Mouse (Mus musculus) embryo, embryonic 11.5 days (tissue): Measurements from ENCODE around the gene Unc80.
A peak's percentile ranks its signal among the peaks of the same experiment; 100 is the strongest.

Source experiments
- DNase-seq: peaks from one replicate; pipeline ENCODE4 v3.0.0-alpha.2; 2012; ENCODE audit warnings: low read depth, low spot score

Gene Unc80

DNA sequence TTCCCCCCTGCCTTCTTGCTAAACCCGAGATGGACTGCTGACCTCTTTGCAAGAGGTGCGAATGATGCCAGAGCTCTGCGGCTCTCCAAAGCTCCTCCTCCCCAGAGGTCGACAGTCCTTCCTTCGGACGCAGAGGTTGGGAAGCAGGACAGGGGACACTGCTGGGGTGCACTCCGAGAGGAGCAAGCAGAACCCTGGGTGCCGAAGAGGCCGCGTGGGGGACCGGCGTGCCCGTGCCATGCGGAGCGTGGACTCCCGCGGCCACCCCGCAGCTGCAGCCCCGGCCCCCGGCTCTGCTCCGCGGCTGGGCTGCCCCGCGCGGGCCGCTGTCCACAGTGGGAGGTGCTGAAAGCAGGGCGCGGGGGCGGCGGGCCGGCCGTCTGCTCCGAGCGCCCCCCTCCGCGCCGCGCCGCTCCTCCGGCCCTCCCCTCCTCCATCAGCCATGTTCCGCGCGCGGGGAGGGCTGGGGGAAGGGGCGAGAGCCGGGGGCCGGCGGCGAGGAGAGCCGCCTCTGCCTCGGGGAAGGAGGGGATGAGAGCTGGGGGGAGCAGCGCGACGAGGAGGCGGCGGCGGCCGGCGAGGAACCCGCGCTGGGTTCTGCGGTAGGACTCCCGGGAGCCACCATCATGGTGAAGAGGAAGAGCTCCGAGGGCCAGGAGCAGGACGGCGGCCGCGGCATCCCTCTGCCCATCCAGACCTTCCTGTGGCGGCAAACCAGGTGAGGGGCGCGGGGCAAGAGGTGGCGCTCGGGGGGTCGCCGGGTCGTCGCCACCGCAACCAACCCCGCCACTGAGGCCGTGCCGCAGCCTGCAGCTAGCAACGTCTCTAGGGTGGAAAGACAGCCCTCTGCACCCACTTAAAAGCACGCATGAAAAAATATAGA, at the start of gene Unc80:
Gene Unc80, plus strand, starts transcription at position 547 of the 883 bp plus-strand sequence.
- peak; percentile 41 for DNase-seq

DNA sequence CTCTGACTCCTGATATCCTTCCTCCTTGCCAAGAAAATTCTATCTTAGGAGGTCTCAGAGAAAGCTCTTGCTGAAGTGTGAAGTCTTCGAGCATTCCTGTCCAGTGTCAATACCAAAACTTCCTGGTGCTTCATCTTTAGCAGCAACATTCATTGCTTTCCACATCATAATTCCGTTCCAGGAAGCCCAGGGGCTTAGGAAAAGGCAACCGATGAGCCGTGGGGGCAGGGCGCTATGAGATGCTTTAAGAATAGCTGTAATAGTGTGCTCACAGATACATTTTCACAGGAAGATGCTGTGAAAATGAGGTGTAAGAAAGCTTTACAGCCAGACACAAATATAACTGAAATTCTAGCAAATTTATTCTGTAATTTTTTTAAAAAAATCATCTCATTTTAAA, 42.1 kb upstream of the Unc80 start:
- DNase-seq: no peak

DNA sequence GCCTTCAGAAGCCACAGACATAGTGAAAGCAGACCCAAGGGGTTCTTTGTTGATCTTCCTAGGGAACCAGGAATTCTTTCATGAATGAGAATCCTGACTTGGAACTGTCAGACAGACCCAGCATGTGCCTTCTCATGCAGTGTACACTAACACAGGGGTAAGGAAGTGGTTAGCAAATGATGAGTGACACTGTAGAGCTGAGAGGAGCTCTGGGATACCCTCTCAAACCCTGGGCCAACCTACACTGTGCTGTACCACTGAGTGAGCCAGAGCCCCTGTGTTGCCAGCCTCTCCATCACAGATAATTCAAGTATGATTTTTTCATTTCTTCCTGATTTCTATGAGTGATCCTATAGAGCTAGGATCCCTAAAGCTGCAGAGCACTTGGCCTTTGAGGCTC, 37.2 kb upstream of the Unc80 start:
- no peak for DNase-seq

GRCm38 (mm10) chr1:66431472-66431871, 36.7 kb upstream of the Unc80 start:
- DNase-seq: no peak

GRCm38 (mm10) chr1:66438069-66438468, 30.1 kb upstream of the Unc80 start:
- DNase-seq: no peak

DNA sequence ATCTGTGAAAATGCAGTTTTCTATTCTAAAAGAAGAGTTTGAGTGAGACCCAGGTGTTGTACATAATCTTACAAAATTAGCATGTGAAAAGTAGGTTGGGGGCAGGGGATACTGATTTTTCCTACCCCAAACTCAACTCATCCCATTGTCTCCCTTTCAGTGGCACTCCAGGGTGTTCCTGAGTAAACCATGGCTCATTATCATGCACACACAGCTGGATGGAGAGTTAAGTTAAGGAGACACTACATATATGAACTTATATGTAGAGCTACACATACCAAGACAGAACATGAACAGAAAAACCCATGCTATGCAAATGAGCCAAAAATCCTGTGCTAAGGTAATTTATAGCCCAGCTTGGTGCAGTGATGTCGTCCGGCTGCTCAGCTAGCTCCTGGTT, 25.2 kb upstream of the Unc80 start:
- no peak for DNase-seq

GRCm38 (mm10) chr1:66449471-66449870, 18.7 kb upstream of the Unc80 start:
- no peak for DNase-seq

- no peak for DNase-seq
Measured at GRCm38 (mm10) chr1:66456580-66456979, 11.6 kb upstream of the Unc80 start.

- DNase-seq: no peak
Measured at GRCm38 (mm10) chr1:66457747-66458146, 10.4 kb upstream of the Unc80 start.

DNA sequence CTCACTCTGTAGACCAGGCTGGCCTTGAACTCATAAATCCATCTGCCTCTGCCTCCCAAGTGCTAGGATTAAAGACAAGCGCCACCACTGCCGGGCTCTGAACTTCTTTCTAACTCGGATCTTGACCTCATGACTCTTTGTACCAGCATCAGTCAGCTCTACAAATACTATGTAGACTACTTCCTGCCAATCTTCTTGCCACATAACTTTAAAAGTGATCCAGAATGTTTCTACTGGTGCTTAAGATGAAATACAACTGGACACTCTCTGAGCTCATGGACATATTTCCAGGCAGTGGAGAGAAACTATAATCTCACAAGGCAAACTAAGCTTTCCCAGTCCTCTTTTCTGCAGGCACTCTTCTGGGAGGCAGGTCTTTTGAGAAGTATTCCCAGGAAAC, 8.8 kb upstream of the Unc80 start:
- DNase-seq: no peak

DNA sequence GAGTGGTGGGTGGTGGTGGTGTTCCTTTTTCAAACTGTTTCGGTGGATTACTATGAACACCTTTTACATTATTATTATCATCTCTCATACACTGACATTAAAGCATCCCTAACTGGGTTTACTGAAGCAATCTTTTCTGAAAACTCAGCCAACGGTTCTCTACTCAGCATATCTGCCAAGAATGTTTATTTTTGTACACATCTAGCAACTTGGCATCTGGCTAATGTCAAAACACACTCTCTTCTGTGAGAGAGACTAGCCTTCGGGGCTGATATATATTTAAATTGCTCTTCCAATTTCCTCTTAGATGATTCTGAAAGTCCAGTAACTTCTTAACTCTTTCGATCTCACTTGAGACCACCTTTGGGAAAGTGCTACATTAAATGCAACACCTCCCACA, 7.3 kb upstream of the Unc80 start:
- DNase-seq: no peak

GRCm38 (mm10) chr1:66468704-66469020, 495 bp downstream of the Unc80 start:
- DNase-seq: no peak

DNA sequence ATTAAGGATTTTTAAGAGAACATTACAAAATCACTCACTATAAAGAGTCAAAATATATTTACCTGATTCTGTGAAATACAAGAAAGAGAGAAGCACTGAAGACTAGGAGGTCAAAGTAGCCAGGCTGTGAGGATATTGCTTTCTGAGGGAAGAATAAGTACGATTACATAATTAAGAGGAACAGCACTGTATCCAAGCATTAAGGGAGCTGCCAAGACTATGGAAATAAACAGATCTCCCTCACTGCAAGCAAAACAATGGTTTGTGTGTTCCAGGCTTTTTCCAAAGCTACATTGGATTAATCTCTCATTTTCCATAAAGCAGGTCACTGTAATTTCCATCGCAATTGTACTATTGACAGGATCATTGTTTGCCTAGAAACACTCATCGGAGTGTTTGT, 14.6 kb downstream of the Unc80 start:
- no peak for DNase-seq

DNA sequence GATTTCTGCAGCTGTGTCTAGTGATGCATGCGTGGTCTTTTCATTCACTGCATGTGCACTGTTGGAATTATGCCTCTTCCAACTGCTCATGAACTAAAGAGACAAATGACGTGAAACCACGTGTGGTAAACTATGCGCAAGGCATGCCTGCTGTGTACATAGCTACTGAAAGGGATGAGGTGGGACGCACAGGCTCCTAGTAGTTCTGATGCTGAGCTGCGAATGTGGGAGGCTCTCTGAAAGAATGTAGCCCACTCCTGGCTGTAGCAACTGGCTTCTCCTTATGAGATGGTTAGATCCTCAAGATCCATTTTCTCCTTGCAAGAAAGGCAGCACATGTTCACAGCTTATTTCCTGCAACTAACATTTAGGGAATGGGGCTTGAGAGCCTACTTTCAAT, 24.9 kb downstream of the Unc80 start:
- no peak for DNase-seq

- DNase-seq: no peak
Measured at GRCm38 (mm10) chr1:66495310-66496012, 27.3 kb downstream of the Unc80 start.

DNA sequence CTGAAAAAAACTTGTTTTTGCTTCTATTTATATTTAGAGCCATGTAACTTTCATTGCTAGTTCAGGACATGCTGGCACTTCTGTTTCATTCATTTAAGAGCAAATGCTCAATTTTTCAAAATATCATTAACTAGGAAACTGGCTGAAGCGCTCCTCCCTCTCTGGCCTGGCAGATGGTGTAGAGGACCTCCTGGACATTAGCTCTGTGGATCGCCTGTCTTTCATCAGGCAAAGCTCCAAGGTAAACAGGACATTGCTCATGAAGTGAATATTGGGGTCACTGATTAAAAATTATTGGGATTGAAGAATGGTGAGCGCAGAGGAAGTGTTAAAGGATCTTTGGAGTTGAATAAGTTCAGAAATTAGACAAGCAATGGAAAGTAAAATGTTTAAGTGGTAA, 82.6 kb downstream of the Unc80 start:
- DNase-seq: no peak

DNA sequence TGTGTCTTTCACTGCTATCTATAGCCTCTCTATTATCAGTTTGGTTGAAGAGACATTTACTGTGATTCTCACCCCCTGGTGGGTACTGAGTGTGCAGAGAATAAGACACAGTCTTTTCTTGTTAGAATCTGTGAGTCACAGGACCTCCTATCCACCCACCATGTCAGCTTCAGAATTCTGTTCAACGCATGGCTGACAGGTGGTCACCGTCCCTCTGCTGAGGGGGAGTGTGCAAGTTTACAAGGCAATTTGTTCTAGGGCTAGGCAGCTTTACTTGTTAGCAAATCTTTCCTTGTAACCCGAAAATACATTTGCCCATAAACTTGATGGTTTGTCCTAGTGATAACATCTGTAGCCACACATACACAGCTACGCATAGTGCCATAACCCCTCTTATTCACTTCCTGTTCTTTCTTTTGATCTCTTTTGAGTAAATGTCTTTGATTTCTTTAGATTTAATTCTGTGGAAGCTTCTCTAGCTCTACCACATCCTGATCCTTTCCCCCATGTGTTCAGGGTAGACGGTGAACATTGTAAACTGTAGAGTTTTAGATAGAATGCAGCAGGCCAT, 84.3 kb downstream of the Unc80 start:
- DNase-seq: no peak

DNA sequence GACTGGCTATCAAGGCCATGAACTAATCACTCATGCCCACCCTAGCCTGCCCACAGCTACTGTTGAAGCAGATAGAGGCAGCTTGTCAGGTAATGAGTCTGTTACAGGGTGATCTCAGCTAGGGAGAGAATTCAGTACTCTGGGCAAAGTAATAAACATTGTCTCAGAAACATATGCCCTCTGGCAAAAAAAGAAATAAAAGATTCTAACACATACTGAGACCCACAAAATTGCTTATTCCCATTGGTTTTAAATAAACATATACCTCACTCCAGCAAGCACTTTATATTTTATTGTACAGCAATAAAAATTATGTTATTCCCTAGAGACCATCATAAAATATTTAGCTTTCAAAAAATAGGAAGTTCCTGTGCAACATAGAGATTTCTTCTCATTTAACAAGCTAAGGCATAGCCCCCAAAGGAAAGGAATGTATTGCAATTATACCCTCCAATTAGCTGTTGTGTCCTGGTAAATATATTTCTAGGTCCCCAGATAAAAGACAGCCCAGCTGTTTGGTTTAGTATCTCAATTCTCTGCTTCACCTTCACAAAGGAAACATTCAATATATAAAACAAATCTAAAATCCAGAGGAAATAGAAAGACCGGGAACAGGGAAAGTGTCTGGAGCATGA, 93.6 kb downstream of the Unc80 start:
- DNase-seq: no peak

- DNase-seq: no peak
Measured at GRCm38 (mm10) chr1:66562332-66562731, 94.2 kb downstream of the Unc80 start.

DNA sequence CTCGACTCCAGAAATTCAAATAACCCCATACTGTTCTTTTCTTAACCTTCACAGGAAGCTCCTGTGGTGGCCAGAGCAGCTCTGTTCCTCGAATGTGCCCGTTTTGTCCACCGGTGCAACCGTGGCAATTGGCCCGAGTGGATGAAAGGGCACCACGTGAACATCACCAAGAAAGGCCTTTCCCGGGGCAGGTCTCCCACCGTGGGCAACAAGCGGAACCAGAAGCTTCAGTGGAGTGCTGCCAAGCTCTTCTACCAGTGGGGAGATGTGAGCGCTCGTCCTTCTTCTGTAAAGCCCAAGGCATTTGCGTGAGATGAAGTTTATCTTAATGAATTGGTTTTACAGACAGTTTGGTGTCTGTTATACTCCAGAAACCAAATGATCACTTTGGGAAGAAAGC, 101.6 kb downstream of the Unc80 start:
- no peak for DNase-seq

- no peak for DNase-seq
Measured at GRCm38 (mm10) chr1:66597163-66597788, 129.1 kb downstream of the Unc80 start.

- DNase-seq: no peak
Measured at GRCm38 (mm10) chr1:66608304-66608703, 140.1 kb downstream of the Unc80 start.
